Mouse (Mus musculus) embryonic fibroblast, embryonic 13.5 days (primary cell): ENCODE results near the gene Pgap1.

Experiments
- CTCF ChIP-seq: IDR thresholded peaks from 2 replicates; pipeline ENCODE4 v1.5.1; 2011; ENCODE audit warnings: mild to moderate bottlenecking, control low read depth, low read length, moderate library complexity, borderline replicate concordance; ENCODE audit not compliant: insufficient read depth
- POLR2A ChIP-seq: IDR thresholded peaks from 2 replicates; pipeline ENCODE4 v1.6.1; 2011; ENCODE audit warnings: low read depth, mild to moderate bottlenecking, control low read depth, low read length, moderate library complexity

GRCm38 (mm10) chr1:54606936-54607335 is 49.5 kb upstream of the Pgap1 start:
- TF ChIP-seq CTCF (no peak), POLR2A (no peak)
